Mouse (Mus musculus) cortical plate, adult 2 months (tissue): Measurements from ENCODE around the gene Nfib.

ENCODE experiments used
- CTCF ChIP-seq: fragments of 200-500 bp; IDR thresholded peaks from 2 replicates; pipeline ENCODE4 v1.5.1; 2011; ENCODE audit warnings: mild to moderate bottlenecking, control low read depth, low read length; ENCODE audit not compliant: insufficient read depth; ENCODE audit errors: extremely low read depth
- POLR2A ChIP-seq: fragments of 200-500 bp; IDR thresholded peaks from 2 replicates; pipeline ENCODE4 v1.6.1; 2011; ENCODE audit warnings: mild to moderate bottlenecking, low read length, control low read depth; ENCODE audit not compliant: insufficient read depth; ENCODE audit errors: extremely low read depth

- TF ChIP-seq CTCF, result no peak
- no peak for TF ChIP-seq POLR2A
Measured at GRCm38 (mm10) chr4:82604501-82604900, 101.0 kb downstream of the Nfib start.
